Mouse (Mus musculus) liver, embryonic 14.5 days (tissue): Measurements from ENCODE around the gene Tdg.

Source experiments
- CTCF ChIP-seq: IDR thresholded peaks from 2 replicates; pipeline ENCODE4 v1.5.1; 2016; ENCODE audit warnings: antibody characterized with exemption, low read depth, control low read depth
- EP300 ChIP-seq: IDR thresholded peaks from 2 replicates; pipeline ENCODE4 v1.6.1; 2016; ENCODE audit warnings: antibody characterized with exemption, low read depth

DNA sequence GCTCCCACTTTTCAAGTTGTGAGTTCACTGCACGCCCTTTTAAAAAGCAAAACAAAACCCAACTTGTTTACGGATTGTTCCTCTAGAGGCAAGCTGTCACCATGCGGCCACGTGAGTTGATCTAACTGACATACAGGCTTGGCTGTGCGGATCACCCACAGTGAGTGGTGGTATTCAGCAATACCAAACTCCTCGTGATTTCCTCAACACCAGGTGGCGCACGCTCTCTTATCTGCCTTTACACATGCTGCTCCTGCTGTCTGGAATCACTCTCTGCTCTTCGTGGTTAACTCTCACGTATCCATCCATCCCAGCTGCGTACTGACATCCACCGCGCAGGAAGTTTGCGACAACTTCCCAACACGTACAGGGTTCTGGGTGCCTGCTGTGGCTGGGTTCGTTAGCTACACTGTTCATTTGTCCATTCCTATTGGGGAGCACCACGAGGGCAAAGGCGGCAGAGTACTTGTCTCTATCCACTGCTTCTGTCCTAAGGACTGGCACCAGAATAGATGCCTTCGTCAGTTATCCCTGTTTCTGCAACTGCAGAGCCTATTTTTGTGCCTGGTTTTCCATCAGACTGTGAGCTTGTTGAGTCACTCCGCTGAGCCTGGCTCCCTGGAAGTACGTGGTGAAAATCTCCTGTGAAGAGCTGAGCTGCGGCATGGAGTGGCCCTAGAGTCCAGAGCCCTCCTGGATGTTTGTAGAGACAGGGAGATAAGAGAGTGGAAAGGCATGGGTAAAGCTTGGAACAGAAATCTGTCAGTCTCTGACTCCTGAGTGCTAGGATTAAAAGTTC is 37.0 kb downstream of the Tdg start:
- TF ChIP-seq EP300 (peak; percentile 31; the same call in 1 of the 2 replicates), CTCF (peak; percentile 91)
